Mouse (Mus musculus): ENCODE measurements around the gene Nup85. TPM values are rescaled to one million over a fixed set of nuclear protein-coding genes. Genes with fewer than 3 reads are reported as not detected.

Nup85 gene
- total RNA-seq, 1 experiment: 279 TPM

GRCm38 (mm10) chr11:115612059-115612409 lies 47.8 kb downstream of the Nup85 start:
- no peak for DNase-seq (ENCODE audit: low read depth, low spot score)
- Histone ChIP-seq H3K36me3 (ENCODE audit: control insufficient read depth, insufficient read depth, low read length, poor library complexity, severe bottlenecking) (peaks cover 36% of the 10 kb centered on the region), H3K27ac (ENCODE audit: insufficient read depth, low read depth, low read length, poor library complexity, severe bottlenecking) (no peak overlapping the region), H3K9me3 (ENCODE audit: control insufficient read depth, insufficient read depth, low read depth, low read length) (no peaks in the 10 kb centered on the region), H3K9ac (ENCODE audit: insufficient read depth, low read depth, low read length, poor library complexity, severe bottlenecking) (peak overlapping the region; percentile 87), H3K4me1 (ENCODE audit: control insufficient read depth in 2 of 2, insufficient read depth in 2 of 2, low read length in 2 of 2, poor library complexity in 1 of 2) (peaks cover 20 to 27% of the 10 kb centered on the region in 2 experiments; a peak in 3 of 4 replicates), H3K4me3 (ENCODE audit: insufficient read depth in 1 of 2, low read depth in 1 of 2, low read length in 2 of 2, poor library complexity in 1 of 2, severe bottlenecking in 1 of 2) (peak overlapping the region; percentile 90 to 93)
- in situ Hi-C loops (cut with MboI; ENCODE audit: low sequenced_read_pairs in 2 of 2, unreplicated experiment in 2 of 2): no loop called here
- TF ChIP-seq ZC3H11A (IDR thresholded peaks at IDR 0.05; ENCODE audit: borderline replicate concordance, low read depth, low read length): 0 out of 2 replicates have a peak, but pooled peaks have one; percentile 8
- no peak for TF ChIP-seq MAFK (IDR thresholded peaks at IDR 0.05; ENCODE audit: insufficient read depth, low read depth, low read length)

GRCm38 (mm10) chr11:115612410-115613137 lies 48.3 kb downstream of the Nup85 start, which contains the start of gene Mif4gd:
TSS of gene Mif4gd (minus strand) at chr11:115612969.
- peak; percentile 91 for DNase-seq (ENCODE audit: low read depth, low spot score)
- Histone ChIP-seq H3K36me3 (ENCODE audit: control insufficient read depth, insufficient read depth, low read length, poor library complexity, severe bottlenecking) (peaks cover 31% of the 10 kb centered on the region), H3K4me3 (ENCODE audit: insufficient read depth in 1 of 2, low read depth in 1 of 2, low read length in 2 of 2, poor library complexity in 1 of 2, severe bottlenecking in 1 of 2) (peak within 1 kb of the TSS; percentile 90 to 93), H3K9me3 (ENCODE audit: control insufficient read depth, insufficient read depth, low read depth, low read length) (no peaks in the 10 kb centered on the region), H3K9ac (ENCODE audit: insufficient read depth, low read depth, low read length, poor library complexity, severe bottlenecking) (peak within 1 kb of the TSS; percentile 95), H3K4me1 (ENCODE audit: control insufficient read depth in 2 of 2, insufficient read depth in 2 of 2, low read length in 2 of 2, poor library complexity in 1 of 2) (peaks cover 22 to 27% of the 10 kb centered on the region in 2 experiments; a peak in 3 of 4 replicates), H3K27ac (ENCODE audit: insufficient read depth, low read depth, low read length, poor library complexity, severe bottlenecking) (peak within 1 kb of the TSS; percentile 96)
- in situ Hi-C loops (cut with MboI; ENCODE audit: low sequenced_read_pairs in 2 of 2, unreplicated experiment in 2 of 2): no loop called here
- TF ChIP-seq CHD2 (IDR thresholded peaks at IDR 0.05; ENCODE audit: low read depth, low read length) (no peak), HCFC1 (IDR thresholded peaks at IDR 0.05; ENCODE audit: borderline replicate concordance, insufficient read depth, low read length) (peak; percentile 62; the same call in 1 of the 2 replicates), MAFK (IDR thresholded peaks at IDR 0.05; ENCODE audit: insufficient read depth, low read depth, low read length) (no peak)

GRCm38 (mm10) chr11:115613138-115613945 lies 49.1 kb downstream of the Nup85 start:
- in situ Hi-C loops (cut with MboI; ENCODE audit: low sequenced_read_pairs in 2 of 2, unreplicated experiment in 2 of 2): no loop called here
- H3K4me1 ChIP-seq (ENCODE audit: control insufficient read depth in 2 of 2, insufficient read depth in 2 of 2, low read length in 2 of 2, poor library complexity in 1 of 2): peaks cover 22 to 27% of the 10 kb centered on the region in 2 experiments; a peak in 3 of 4 replicates
- DNase-seq (ENCODE audit: low read depth, low spot score): no peak
- H3K9ac ChIP-seq (ENCODE audit: insufficient read depth, low read depth, low read length, poor library complexity, severe bottlenecking): peak overlapping the region; percentile 78; the same call in 1 of the 2 replicates
- TF ChIP-seq CHD2 (IDR thresholded peaks at IDR 0.05; ENCODE audit: low read depth, low read length) (no peak), MAFK (IDR thresholded peaks at IDR 0.05; ENCODE audit: insufficient read depth, low read depth, low read length) (no peak), ZC3H11A (IDR thresholded peaks at IDR 0.05; ENCODE audit: borderline replicate concordance, low read depth, low read length) (no peak), ZNF384 (IDR thresholded peaks at IDR 0.05; ENCODE audit: low read depth, low read length) (peak; percentile 56; the same call in 1 of the 2 replicates)
- no peaks in the 10 kb centered on the region for H3K9me3 ChIP-seq (ENCODE audit: control insufficient read depth, insufficient read depth, low read depth, low read length)
- H3K4me3 ChIP-seq (ENCODE audit: insufficient read depth in 1 of 2, low read depth in 1 of 2, low read length in 2 of 2, poor library complexity in 1 of 2, severe bottlenecking in 1 of 2): peak overlapping the region; percentile 90 to 93
- peaks cover 26% of the 10 kb centered on the region for H3K36me3 ChIP-seq (ENCODE audit: control insufficient read depth, insufficient read depth, low read length, poor library complexity, severe bottlenecking)
- H3K27ac ChIP-seq (ENCODE audit: insufficient read depth, low read depth, low read length, poor library complexity, severe bottlenecking): peak overlapping the region; percentile 96

- H3K27ac ChIP-seq (ENCODE audit: insufficient read depth, low read depth, low read length, poor library complexity, severe bottlenecking): peak overlapping the region; percentile 96
- no peak for DNase-seq (ENCODE audit: low read depth, low spot score)
- peak overlapping the region; percentile 67 for H3K9ac ChIP-seq (ENCODE audit: insufficient read depth, low read depth, low read length, poor library complexity, severe bottlenecking)
- H3K36me3 ChIP-seq (ENCODE audit: control insufficient read depth, insufficient read depth, low read length, poor library complexity, severe bottlenecking): peaks cover 17% of the 10 kb centered on the region; the same call in 1 of the 2 replicates
- peaks cover 22% of the 10 kb centered on the region in 2 experiments; a peak in 3 of 4 replicates for H3K4me1 ChIP-seq (ENCODE audit: control insufficient read depth in 2 of 2, insufficient read depth in 2 of 2, low read length in 2 of 2, poor library complexity in 1 of 2)
- in situ Hi-C loops (cut with MboI; ENCODE audit: low sequenced_read_pairs in 2 of 2, unreplicated experiment in 2 of 2): no loop called here
- no peaks in the 10 kb centered on the region for H3K9me3 ChIP-seq (ENCODE audit: control insufficient read depth, insufficient read depth, low read depth, low read length)
- TF ChIP-seq ZC3H11A (IDR thresholded peaks at IDR 0.05; ENCODE audit: borderline replicate concordance, low read depth, low read length): no peak
- TF ChIP-seq HCFC1 (IDR thresholded peaks at IDR 0.05; ENCODE audit: borderline replicate concordance, insufficient read depth, low read length): no peak
- no peak for TF ChIP-seq MAFK (IDR thresholded peaks at IDR 0.05; ENCODE audit: insufficient read depth, low read depth, low read length)
- no peak for TF ChIP-seq CHD2 (IDR thresholded peaks at IDR 0.05; ENCODE audit: low read depth, low read length)
- no peak for TF ChIP-seq ZNF384 (IDR thresholded peaks at IDR 0.05; ENCODE audit: low read depth, low read length)
- H3K4me3 ChIP-seq (ENCODE audit: insufficient read depth in 1 of 2, low read depth in 1 of 2, low read length in 2 of 2, poor library complexity in 1 of 2, severe bottlenecking in 1 of 2): peak overlapping the region in 1 of 2 experiments; percentile 43; a peak in 2 of 4 replicates
These were observed 50.3 kb downstream of the Nup85 start for GRCm38 (mm10) chr11:115614346-115615107.
